Mouse (Mus musculus) E14TG2a.4 (cell line): ENCODE results near the gene Sectm1b.

Experiments used
- CTCF ChIP-seq: conservative IDR thresholded peaks from 2 replicates; pipeline ENCODE4 v1.5.1; 2014; ENCODE audit warnings: low read length
- POU5F1 ChIP-seq: IDR thresholded peaks from 2 replicates; pipeline ENCODE4 v1.6.1; 2014; ENCODE audit warnings: low read length, borderline replicate concordance

DNA sequence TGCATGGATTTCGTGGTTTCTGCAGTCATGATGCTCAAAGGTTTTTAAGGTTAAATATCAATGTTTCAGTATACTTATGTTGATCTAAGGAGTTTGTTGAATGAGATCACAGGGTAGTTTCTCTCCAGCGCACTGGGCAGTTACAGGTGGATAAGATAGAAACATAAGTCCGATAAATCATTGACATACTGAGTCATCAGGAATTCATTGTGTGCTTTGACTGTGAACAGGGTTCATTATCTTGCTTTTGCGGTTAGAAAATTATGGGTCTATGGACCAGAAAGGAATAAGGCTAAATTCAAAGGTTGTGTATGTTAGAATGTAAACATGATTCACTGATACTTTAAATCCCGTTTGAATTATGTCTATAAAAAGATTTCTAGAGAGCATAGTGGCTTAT lies 21.8 kb upstream of the Sectm1b start:
- no peak for TF ChIP-seq CTCF
- no peak for TF ChIP-seq POU5F1
